Mouse (Mus musculus): ENCODE measurements around the gene Hcn4.

DNA sequence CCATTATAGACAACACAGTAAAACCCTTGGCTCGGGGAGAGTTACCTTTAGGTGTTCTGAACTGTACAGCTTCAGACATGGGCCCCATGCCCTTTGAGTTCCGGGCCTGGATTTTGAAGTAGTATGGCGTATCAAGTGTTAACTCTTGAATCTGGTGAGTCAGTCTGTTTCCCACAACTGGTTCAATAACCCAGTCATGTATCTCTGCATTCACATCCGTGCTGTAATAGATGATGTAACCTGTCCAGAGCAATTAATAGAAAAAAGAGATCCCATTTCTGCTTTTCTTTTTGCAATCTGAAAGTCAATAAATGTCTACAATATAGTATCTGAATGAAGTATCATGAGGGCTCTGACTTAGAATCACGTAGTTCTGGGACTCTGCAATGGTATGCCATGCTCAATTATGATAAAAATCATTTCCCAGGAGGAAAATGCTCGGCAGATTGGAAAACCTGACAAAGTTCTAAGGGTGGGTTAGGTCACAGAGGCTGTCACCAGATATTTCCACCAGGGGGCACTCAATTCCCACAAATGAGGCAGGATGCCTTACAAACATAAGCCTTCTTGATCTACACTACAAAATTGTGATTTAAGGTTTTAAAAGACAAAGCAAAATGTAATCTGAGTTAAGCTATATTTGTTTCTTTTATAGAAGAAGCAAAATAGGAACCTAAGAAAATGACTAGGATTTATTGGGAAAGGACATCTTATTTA lies 79.8 kb downstream of the Hcn4 start:
- TF ChIP-seq POLR2A (IDR thresholded peaks at IDR 0.05; ENCODE audit: low read depth, low read length) (no peak), CTCF (IDR thresholded peaks at IDR 0.05; ENCODE audit: extremely low read depth, insufficient read depth, insufficient read length, insufficient replicate concordance) (peak; percentile 54; the same call in 1 of the 2 replicates)

All from spleen, adult 2 months (tissue).